Mouse (Mus musculus) limb, embryonic 14.5 days (tissue): Measurements from ENCODE around the gene Marcks. TPM values are rescaled to one million over a fixed set of nuclear protein-coding genes. Genes with fewer than 3 reads are reported as not detected.
A peak's percentile ranks its signal among the peaks of the same experiment; 100 is the strongest.

ENCODE experiments used
- ATAC-seq: fragments of 200-750 bp; cut with Nextera tagmentation; 2 replicates; pipeline ENCODE4 v1.8.0; 2017; ENCODE audit warnings: low read depth, moderate number of reproducible peaks, moderate TSS enrichment; ENCODE audit not compliant: low FRiP score
- DNase-seq: peaks from one replicate; pipeline ENCODE4 v3.0.0-alpha.2; 2015; ENCODE audit warnings: low spot score
- H3K27ac ChIP-seq: fragments of 300-500 bp; sonication (generic); replicated peaks from 2 replicates; pipeline ENCODE4 v1.5.1; 2014; ENCODE audit warnings: low read depth, mild to moderate bottlenecking, low read length, moderate library complexity, mixed read lengths
- H3K27me3 ChIP-seq: fragments of 300-500 bp; sonication (generic); 2 replicates; pipeline ENCODE4 v1.6.1; 2014; ENCODE audit warnings: low read length, mixed read lengths; ENCODE audit not compliant: control insufficient read depth, insufficient read depth
- H3K36me3 ChIP-seq: fragments of 300-500 bp; sonication (generic); 2 replicates; pipeline ENCODE4 v1.6.1; 2014; ENCODE audit warnings: mild to moderate bottlenecking, low read length, moderate library complexity, mixed read lengths; ENCODE audit not compliant: control insufficient read depth, insufficient read depth
- H3K4me1 ChIP-seq: fragments of 300-500 bp; sonication (generic); 2 replicates; pipeline ENCODE4 v1.6.1; 2014; ENCODE audit warnings: antibody characterized with exemption, low read length, mixed read lengths; ENCODE audit not compliant: control insufficient read depth, insufficient read depth
- H3K4me2 ChIP-seq: fragments of 300-500 bp; sonication (generic); replicated peaks from 2 replicates; pipeline ENCODE4 v1.6.1; 2014; ENCODE audit warnings: low read depth, mild to moderate bottlenecking, low read length, moderate library complexity; ENCODE audit not compliant: severe bottlenecking
- H3K4me3 ChIP-seq: fragments of 300-500 bp; sonication (generic); replicated peaks from 2 replicates; pipeline ENCODE4 v1.5.1; 2014; ENCODE audit warnings: low read length
- H3K9ac ChIP-seq: fragments of 300-500 bp; sonication (generic); 2 replicates; pipeline ENCODE4 v1.6.1; 2014; ENCODE audit warnings: mild to moderate bottlenecking, low read depth, low read length, moderate library complexity; ENCODE audit not compliant: severe bottlenecking
- H3K9me3 ChIP-seq: fragments of 300-500 bp; sonication (generic); 2 replicates; pipeline ENCODE4 v1.6.1; 2016; ENCODE audit warnings: low read length; ENCODE audit not compliant: control insufficient read depth
- POLR2A ChIP-seq: fragments of 200-500 bp; IDR thresholded peaks from 2 replicates; pipeline ENCODE4 v1.8.0; 2012; ENCODE audit warnings: inconsistent platforms, mild to moderate bottlenecking, moderate library complexity, borderline replicate concordance; ENCODE audit not compliant: insufficient read depth, insufficient read length; ENCODE audit errors: extremely low read depth
- WGBS: fragments of 180-500 bp; shearing (Covaris S2); extraction: QIAGEN DNeasy Blood & Tissue Kit; methylation state at CpG from one replicate; pipeline ENCODE4 v1.1.7; 2014; 5-methylcytosine and 5-hydroxymethylcytosine counted together
- polyA plus RNA-seq, 2 experiments: library from polyadenylated mRNA; depleted of rRNA in 1 of 2; stranded (reverse) in 1 of 2; unstranded in 1 of 2; fragments of >200 nt; fragmentation: Nextera tagmentation in 1 of 2; extraction: Ambion mirVana in 1 of 2; gene quantifications; 2 replicates each; pipeline versions ENCODE4 v1.2.1 to v1.2.3; 2012 to 2014

Gene Marcks
- polyA plus RNA-seq (2012; rRNA removed) (202 and 239 TPM in 2 replicates), polyA plus RNA-seq (2014; fragmentation: Nextera tagmentation; extraction: Ambion mirVana) (265 and 286 TPM in 2 replicates)

GRCm38 (mm10) chr10:37138778-37139442 is at the start of gene Marcks:
TSS of gene Marcks (minus strand) at chr10:37138920.
- DNase-seq (peak; percentile 95), ATAC-seq (peak; percentile 72)
- H3K9me3 ChIP-seq: no peaks in the 10 kb centered on the region
- H3K4me3 ChIP-seq: peak within 1 kb of the TSS; percentile 78
- peak within 1 kb of the TSS; percentile 61 for H3K4me2 ChIP-seq
- peaks cover 15% of the 10 kb centered on the region; the same call in 1 of the 2 replicates for H3K4me1 ChIP-seq
- no peak for TF ChIP-seq POLR2A
- peaks cover 26% of the 10 kb centered on the region for H3K36me3 ChIP-seq
- H3K27ac ChIP-seq: peak within 1 kb of the TSS; percentile 100
- H3K27me3 ChIP-seq: no peaks in the 10 kb centered on the region
- WGBS: under 1% methylated on average over 39 of the region's 39 CpGs
- peak within 1 kb of the TSS; percentile 99 for H3K9ac ChIP-seq

- Histone ChIP-seq H3K27me3 (no peaks in the 10 kb centered on the region), H3K9me3 (no peaks in the 10 kb centered on the region), H3K4me3 (no peak overlapping the region), H3K4me2 (no peak overlapping the region), H3K27ac (no peak overlapping the region), H3K36me3 (no peaks in the 10 kb centered on the region), H3K4me1 (no peaks in the 10 kb centered on the region), H3K9ac (no peak overlapping the region)
- no peak for TF ChIP-seq POLR2A
- DNase-seq: no peak
- ATAC-seq: no peak
- WGBS: 91% methylated on average over 3 of the region's 3 CpGs
These were observed 38.4 kb upstream of the Marcks start for GRCm38 (mm10) chr10:37177071-37177470.

GRCm38 (mm10) chr10:37172416-37172950 is 33.8 kb upstream of the Marcks start:
- Histone ChIP-seq H3K4me1 (0 out of 2 replicates have a peak, but pooled peaks cover 5% of the 10 kb centered on the region), H3K27ac (no peak overlapping the region), H3K27me3 (no peaks in the 10 kb centered on the region), H3K9ac (no peak overlapping the region), H3K4me3 (no peak overlapping the region), H3K9me3 (no peaks in the 10 kb centered on the region), H3K4me2 (no peak overlapping the region), H3K36me3 (no peaks in the 10 kb centered on the region)
- ATAC-seq (no peak), DNase-seq (no peak)
- no peak for TF ChIP-seq POLR2A
- WGBS: 75% methylated on average over 8 of the region's 8 CpGs

GRCm38 (mm10) chr10:37171711-37172415 is 33.1 kb upstream of the Marcks start:
- H3K4me3 ChIP-seq: no peak overlapping the region
- H3K4me2 ChIP-seq: no peak overlapping the region
- WGBS: 81% methylated on average over 3 of the region's 3 CpGs
- no peak for TF ChIP-seq POLR2A
- 0 out of 2 replicates have a peak, but pooled peaks cover 5% of the 10 kb centered on the region for H3K4me1 ChIP-seq
- H3K27ac ChIP-seq: no peak overlapping the region
- H3K27me3 ChIP-seq: no peaks in the 10 kb centered on the region
- no peaks in the 10 kb centered on the region for H3K36me3 ChIP-seq
- no peak for ATAC-seq
- no peak for DNase-seq
- H3K9me3 ChIP-seq: no peaks in the 10 kb centered on the region
- no peak overlapping the region for H3K9ac ChIP-seq

- Histone ChIP-seq H3K36me3 (no peaks in the 10 kb centered on the region), H3K9ac (no peak overlapping the region), H3K27ac (no peak overlapping the region), H3K27me3 (no peaks in the 10 kb centered on the region), H3K4me3 (no peak overlapping the region), H3K9me3 (no peaks in the 10 kb centered on the region), H3K4me2 (no peak overlapping the region), H3K4me1 (0 out of 2 replicates have a peak, but pooled peaks cover 5% of the 10 kb centered on the region)
- DNase-seq (no peak), ATAC-seq (no peak)
- TF ChIP-seq POLR2A: no peak
- WGBS: 61% methylated on average over 4 of the region's 4 CpGs
These were observed 32.2 kb upstream of the Marcks start for GRCm38 (mm10) chr10:37170878-37171277.
